ENCODE assay signal across 7 mouse cellular contexts in genomic region chr19:10604534-10604933, GRCm38 (mm10). TPM values are rescaled to one million over a fixed set of nuclear protein-coding genes. Genes with fewer than 3 reads are reported as not detected.
DNase-seq lines count a peak whose midpoint lies in the region; ATAC-seq and TF ChIP-seq lines count a peak whose summit lies in the region.

No protein-coding gene starts in this region.

- no peaks in the 10 kb centered on the region for H3K27me3 ChIP-seq in lung, postnatal 0 days (replicated peaks; ENCODE audit: insufficient read depth, low read length)
- no peaks in the 10 kb centered on the region for H3K27me3 ChIP-seq in embryonic facial prominence, embryonic 12.5 days
- H3K27me3 ChIP-seq in intestine, embryonic 16.5 days (replicated peaks; ENCODE audit: control insufficient read depth, insufficient read depth, low read length) = no peaks in the 10 kb centered on the region

- peaks cover 9% of the 10 kb centered on the region; the same call in 1 of the 2 replicates for H3K4me1 ChIP-seq in lung, postnatal 0 days (ENCODE audit: insufficient read depth, low read depth, low read length)
- H3K4me1 ChIP-seq in embryonic facial prominence, embryonic 12.5 days = peaks cover 27% of the 10 kb centered on the region
- H3K4me1 ChIP-seq in intestine, embryonic 16.5 days (ENCODE audit: control insufficient read depth, insufficient read depth, low read length) = peaks cover 17% of the 10 kb centered on the region
- H3K4me1 ChIP-seq in olfactory bulb, adult 2 months (ENCODE audit: control insufficient read depth, insufficient read depth, low read length) = peaks cover 10% of the 10 kb centered on the region

- TF ChIP-seq CTCF in lung, postnatal 0 days (IDR thresholded peaks at IDR 0.05) = no peak
- no peak for TF ChIP-seq CTCF in olfactory bulb, adult 2 months (IDR thresholded peaks at IDR 0.05; ENCODE audit: insufficient read depth, low read depth, low read length)

- TF ChIP-seq EP300 in lung, postnatal 0 days (IDR thresholded peaks at IDR 0.05) = no peak

- peak overlapping the region; percentile 93; the same call in 1 of the 2 replicates for H3K4me3 ChIP-seq in lung, postnatal 0 days (ENCODE audit: low read depth, low read length)
- peak overlapping the region; percentile 84 for H3K4me3 ChIP-seq in embryonic facial prominence, embryonic 12.5 days
- H3K4me3 ChIP-seq in intestine, embryonic 16.5 days (ENCODE audit: low read length) = peak overlapping the region; percentile 91
- H3K4me3 ChIP-seq in olfactory bulb, adult 2 months (ENCODE audit: insufficient read depth, low read depth, low read length) = peak overlapping the region; percentile 90

- peak overlapping the region; percentile 68 for H3K4me2 ChIP-seq in lung, postnatal 0 days (replicated peaks; ENCODE audit: low read depth, low read length)
- peak overlapping the region; percentile 61 for H3K4me2 ChIP-seq in embryonic facial prominence, embryonic 12.5 days (replicated peaks)
- peak overlapping the region; percentile 61 for H3K4me2 ChIP-seq in intestine, embryonic 16.5 days (ENCODE audit: low read depth, low read length)

- ATAC-seq in lung, postnatal 0 days = no peak
- no peak for ATAC-seq in embryonic facial prominence, embryonic 12.5 days (ENCODE audit: insufficient number of reproducible peaks, insufficient read depth, low FRiP score, low TSS enrichment)
- no peak for ATAC-seq in intestine, embryonic 16.5 days

- intact Hi-C loops in left cerebral cortex, postnatal 4 days (cut with DNase I) = no loop called here

- H3K36me3 ChIP-seq in lung, postnatal 0 days (ENCODE audit: insufficient read depth, low read length) = peaks cover 11% of the 10 kb centered on the region; the same call in 1 of the 2 replicates
- peaks cover 29% of the 10 kb centered on the region for H3K36me3 ChIP-seq in embryonic facial prominence, embryonic 12.5 days
- peaks cover 14% of the 10 kb centered on the region for H3K36me3 ChIP-seq in intestine, embryonic 16.5 days (ENCODE audit: control insufficient read depth, insufficient read depth, low read length)

- 32% methylated on average over 3 of the region's 3 CpGs for WGBS in lung, postnatal 0 days
- 53% methylated on average over 3 of the region's 3 CpGs for WGBS in embryonic facial prominence, embryonic 12.5 days
- WGBS in intestine, embryonic 16.5 days = 40% methylated on average over 3 of the region's 3 CpGs
- 52% methylated on average over 3 of the region's 3 CpGs for WGBS in olfactory bulb, adult 2 months

- peak overlapping the region; percentile 98 for H3K27ac ChIP-seq in lung, postnatal 0 days (ENCODE audit: low read length)
- peak overlapping the region; percentile 93 for H3K27ac ChIP-seq in embryonic facial prominence, embryonic 12.5 days
- peak overlapping the region; percentile 94 for H3K27ac ChIP-seq in intestine, embryonic 16.5 days (ENCODE audit: low read length)
- H3K27ac ChIP-seq in olfactory bulb, adult 2 months (ENCODE audit: insufficient read depth, low read depth, low read length) = no peak overlapping the region

- no peak for TF ChIP-seq POLR2A in olfactory bulb, adult 2 months (IDR thresholded peaks at IDR 0.05; ENCODE audit: insufficient read depth, low read depth, low read length)

- no peak overlapping the region for H3K9ac ChIP-seq in lung, postnatal 0 days (replicated peaks; ENCODE audit: low read depth)
- H3K9ac ChIP-seq in embryonic facial prominence, embryonic 12.5 days = peak overlapping the region; percentile 92
- H3K9ac ChIP-seq in intestine, embryonic 16.5 days (ENCODE audit: low read depth, low read length) = peak overlapping the region; percentile 97

- H3K9me3 ChIP-seq in lung, postnatal 0 days (ENCODE audit: low read length) = no peaks in the 10 kb centered on the region
- no peaks in the 10 kb centered on the region for H3K9me3 ChIP-seq in embryonic facial prominence, embryonic 12.5 days
- no peaks in the 10 kb centered on the region for H3K9me3 ChIP-seq in intestine, embryonic 16.5 days (ENCODE audit: control insufficient read depth, low read length)

- peak; percentile 19 for DNase-seq in lung, postnatal 0 days (ENCODE audit: low spot score)
- no peak for DNase-seq in lung, postnatal 10 days
- DNase-seq in left cerebral cortex, postnatal 4 days = no peak
- no peak for DNase-seq in layer of hippocampus, adult 9-10 months (ENCODE audit: low spot score)

RNA-seq across cellular contexts. Expression of gene Ddb1, which starts 0.6 kb away (rescaled TPM):
- 178 and 181 TPM in 2 replicates for polyA plus RNA-seq in lung, postnatal 0 days (2015; fragmentation: Nextera tagmentation; extraction: Ambion mirVana)
- 433 and 434 TPM in 2 replicates for polyA plus RNA-seq in embryonic facial prominence, embryonic 12.5 days (2016; fragmentation: Nextera tagmentation; extraction: Ambion mirVana)
- polyA plus RNA-seq in intestine, embryonic 16.5 days (2015; fragmentation: Nextera tagmentation; extraction: Ambion mirVana) = 268 and 271 TPM in 2 replicates
- polyA plus RNA-seq in olfactory bulb, adult 2 months (2012; ENCODE audit: insufficient read depth, insufficient read length, low replicate concordance, missing spikeins) = 418 TPM in 1 of 2 replicates, not detected in the other
- total RNA-seq in left cerebral cortex, postnatal 4 days (2021) = 100 to 1,000 TPM; 249 TPM

RNA-seq across cellular contexts. Expression of gene Tkfc, which starts 0.9 kb away (rescaled TPM):
- polyA plus RNA-seq in lung, postnatal 0 days (2015; fragmentation: Nextera tagmentation; extraction: Ambion mirVana) = 7.3 TPM in 2 replicates
- 19.3 and 19.6 TPM in 2 replicates for polyA plus RNA-seq in embryonic facial prominence, embryonic 12.5 days (2016; fragmentation: Nextera tagmentation; extraction: Ambion mirVana)
- 70.8 and 81.3 TPM in 2 replicates for polyA plus RNA-seq in intestine, embryonic 16.5 days (2015; fragmentation: Nextera tagmentation; extraction: Ambion mirVana)
- not detected in 2 replicates for polyA plus RNA-seq in olfactory bulb, adult 2 months (2012; ENCODE audit: insufficient read depth, insufficient read length, low replicate concordance, missing spikeins)
- total RNA-seq in left cerebral cortex, postnatal 4 days (2021) = 10 to 100 TPM; 25.5 to 29.9 TPM

RNA-seq across cellular contexts. Expression of gene Tmem138, which starts 27.4 kb away (rescaled TPM):
- 19.4 and 21.6 TPM in 2 replicates for polyA plus RNA-seq in lung, postnatal 0 days (2015; fragmentation: Nextera tagmentation; extraction: Ambion mirVana)
- polyA plus RNA-seq in embryonic facial prominence, embryonic 12.5 days (2016; fragmentation: Nextera tagmentation; extraction: Ambion mirVana) = 38.7 and 40.3 TPM in 2 replicates
- polyA plus RNA-seq in intestine, embryonic 16.5 days (2015; fragmentation: Nextera tagmentation; extraction: Ambion mirVana) = 23.9 and 27.5 TPM in 2 replicates
- not detected in 2 replicates for polyA plus RNA-seq in olfactory bulb, adult 2 months (2012; ENCODE audit: insufficient read depth, insufficient read length, low replicate concordance, missing spikeins)
- 10 to 100 TPM; 14.2 to 17.0 TPM for total RNA-seq in left cerebral cortex, postnatal 4 days (2021)

RNA-seq across cellular contexts. Expression of gene Cyb561a3, which starts 27.6 kb away (rescaled TPM):
- 42.3 and 48.1 TPM in 2 replicates for polyA plus RNA-seq in lung, postnatal 0 days (2015; fragmentation: Nextera tagmentation; extraction: Ambion mirVana)
- 15.1 and 16.5 TPM in 2 replicates for polyA plus RNA-seq in embryonic facial prominence, embryonic 12.5 days (2016; fragmentation: Nextera tagmentation; extraction: Ambion mirVana)
- polyA plus RNA-seq in intestine, embryonic 16.5 days (2015; fragmentation: Nextera tagmentation; extraction: Ambion mirVana) = 22.5 and 23.0 TPM in 2 replicates
- not detected in 2 replicates for polyA plus RNA-seq in olfactory bulb, adult 2 months (2012; ENCODE audit: insufficient read depth, insufficient read length, low replicate concordance, missing spikeins)
- total RNA-seq in left cerebral cortex, postnatal 4 days (2021) = 10 to 100 TPM; 14.7 to 17.2 TPM

RNA-seq across cellular contexts. Expression of gene Vwce, which starts 29.5 kb away (rescaled TPM):
- 0.08 TPM in 1 of 2 replicates, not detected in the other for polyA plus RNA-seq in lung, postnatal 0 days (2015; fragmentation: Nextera tagmentation; extraction: Ambion mirVana)
- 2.1 and 2.6 TPM in 2 replicates for polyA plus RNA-seq in embryonic facial prominence, embryonic 12.5 days (2016; fragmentation: Nextera tagmentation; extraction: Ambion mirVana)
- polyA plus RNA-seq in intestine, embryonic 16.5 days (2015; fragmentation: Nextera tagmentation; extraction: Ambion mirVana) = 4.8 and 5.5 TPM in 2 replicates
- polyA plus RNA-seq in olfactory bulb, adult 2 months (2012; ENCODE audit: insufficient read depth, insufficient read length, low replicate concordance, missing spikeins) = not detected in 2 replicates
- total RNA-seq in left cerebral cortex, postnatal 4 days (2021) = 1 to 10 TPM; 1.3 to 1.8 TPM

Comparison
In these comparisons a context has a peak if more than half of its experiments do, and no peak if none do; other contexts are left out.
1. RNA of gene Tmem138, which starts 27.4 kb away (polyA plus RNA-seq): 38.7 to 40.3 TPM in embryonic facial prominence, embryonic 12.5 days, 23.9 to 27.5 TPM in intestine, embryonic 16.5 days and 19.4 to 21.6 TPM in lung, postnatal 0 days; not detected in olfactory bulb, adult 2 months; every median in the first group is over 10 times any median in the second.
2. Peak in every context shown above with its lines, with median percentiles within 50 percentile points of each other: H3K4me2 ChIP-seq and H3K4me3 ChIP-seq.